Mouse (Mus musculus) forebrain, postnatal 0 days (tissue): ENCODE results near the gene Trank1. TPM values are rescaled to one million over a fixed set of nuclear protein-coding genes. Genes with fewer than 3 reads are reported as not detected.
A peak's percentile ranks its signal among the peaks of the same experiment; 100 is the strongest.

ENCODE experiments used
- ATAC-seq: fragments of 200-750 bp; cut with Nextera tagmentation; 2 replicates; pipeline ENCODE4 v1.8.0; 2017; ENCODE audit warnings: mild to moderate bottlenecking, moderate library complexity
- DNase-seq: peaks from one replicate; pipeline ENCODE4 v3.0.0-alpha.2; 2015
- H3K27ac ChIP-seq: fragments of 300-500 bp; sonication (generic); 2 replicates; pipeline ENCODE4 v1.5.1; 2014; ENCODE audit warnings: low read depth, mild to moderate bottlenecking, antibody characterized with exemption, low read length, moderate library complexity, mixed read lengths
- H3K27me3 ChIP-seq: fragments of 300-500 bp; sonication (generic); 2 replicates; pipeline ENCODE4 v1.6.1; 2014; ENCODE audit warnings: mild to moderate bottlenecking, low read length, mixed read lengths; ENCODE audit not compliant: insufficient read depth
- H3K36me3 ChIP-seq: fragments of 300-500 bp; sonication (generic); 2 replicates; pipeline ENCODE4 v1.6.1; 2014; ENCODE audit warnings: mild to moderate bottlenecking, moderate library complexity; ENCODE audit not compliant: insufficient read depth
- H3K4me1 ChIP-seq: fragments of 300-500 bp; sonication (generic); 2 replicates; pipeline ENCODE4 v1.6.1; 2014; ENCODE audit warnings: antibody characterized with exemption; ENCODE audit not compliant: insufficient read depth
- H3K4me2 ChIP-seq: fragments of 300-500 bp; sonication (generic); 2 replicates; pipeline ENCODE4 v1.6.1; 2014; ENCODE audit warnings: low read depth, mild to moderate bottlenecking, moderate library complexity
- H3K4me3 ChIP-seq: fragments of 300-500 bp; sonication (generic); 2 replicates; pipeline ENCODE4 v1.5.1; 2014; ENCODE audit warnings: low read depth, low read length, mixed read lengths
- H3K9ac ChIP-seq: fragments of 300-500 bp; sonication (generic); 2 replicates; pipeline ENCODE4 v1.6.1; 2014; ENCODE audit warnings: mild to moderate bottlenecking
- H3K9me3 ChIP-seq: fragments of 300-500 bp; sonication (generic); 2 replicates; pipeline ENCODE4 v1.6.1; 2016; ENCODE audit warnings: low read length
- CTCF ChIP-seq: sonication (generic); IDR thresholded peaks from 2 replicates; pipeline ENCODE4 v1.5.1; 2016; ENCODE audit warnings: antibody characterized with exemption, control low read depth, low read depth
- WGBS: fragments of 180-500 bp; shearing (Covaris S2); extraction: QIAGEN DNeasy Blood & Tissue Kit; methylation state at CpG from one replicate; pipeline ENCODE4 v1.1.7; 2014; 5-methylcytosine and 5-hydroxymethylcytosine counted together
- polyA plus RNA-seq: library from polyadenylated mRNA; unstranded; fragments of >200 nt; fragmentation: Nextera tagmentation; extraction: Ambion mirVana; gene quantifications from 2 replicates; pipeline ENCODE4 v1.2.1, GENCODE M21; 2015
- total RNA-seq: library from RNA; depleted of rRNA; stranded (reverse); fragments of >200 nt; gene quantifications from 2 replicates; pipeline ENCODE4 v1.2.3, GENCODE M21; 2014

The Trank1 gene
- total and polyA plus RNA-seq, 2 experiments from 2014 or later = 10.9 to 92.5 TPM

DNA sequence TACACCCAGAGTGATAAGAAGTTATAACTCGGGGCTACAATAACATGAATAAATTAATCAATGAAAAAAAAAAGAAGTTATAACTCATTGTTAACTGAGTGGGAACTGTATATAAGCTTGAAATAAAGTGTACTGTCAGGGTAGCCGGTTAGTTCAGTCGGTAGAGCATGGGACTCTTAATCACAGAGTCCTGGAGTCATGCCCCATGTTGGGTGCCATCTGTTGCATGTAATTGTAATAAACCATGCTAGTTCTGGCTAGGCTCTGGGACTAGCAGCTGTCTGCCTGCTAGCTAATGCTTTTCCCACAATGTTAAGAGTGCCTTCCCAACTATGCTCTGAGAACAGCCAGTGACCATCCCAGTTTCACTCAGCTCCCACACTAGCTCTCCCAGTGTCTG, 60.5 kb downstream of the Trank1 start:
- Histone ChIP-seq H3K4me3 (no peak overlapping the region), H3K9ac (no peak overlapping the region), H3K27me3 (no peaks in the 10 kb centered on the region), H3K4me2 (no peak overlapping the region), H3K9me3 (no peaks in the 10 kb centered on the region), H3K4me1 (no peaks in the 10 kb centered on the region), H3K27ac (no peak overlapping the region), H3K36me3 (0 out of 2 replicates have a peak, but pooled peaks cover 4% of the 10 kb centered on the region)
- WGBS = 92% methylated on average over 3 of the region's 3 CpGs
- DNase-seq = no peak
- TF ChIP-seq CTCF = no peak
- ATAC-seq = no peak

DNA sequence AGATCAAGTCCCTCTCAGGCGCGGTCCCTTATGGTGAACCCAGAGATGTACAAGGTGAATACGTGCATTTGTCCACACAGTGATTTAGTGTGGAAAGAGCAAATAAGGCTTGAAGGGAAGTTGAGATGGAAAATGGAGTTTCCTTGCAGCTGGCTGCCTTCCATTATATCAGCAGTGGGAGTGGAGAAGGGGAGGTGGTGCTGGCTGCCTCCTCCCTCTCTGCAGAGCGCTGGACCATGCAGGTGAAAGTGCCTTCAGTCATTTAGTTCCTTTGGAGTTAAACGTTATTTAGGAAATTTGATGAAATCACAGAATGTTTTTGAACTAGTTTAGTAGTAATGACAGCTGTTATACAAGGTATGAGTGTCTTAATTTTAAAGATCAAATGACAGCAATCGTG, 66.3 kb downstream of the Trank1 start:
- Histone ChIP-seq H3K9me3 (no peaks in the 10 kb centered on the region), H3K4me3 (no peak overlapping the region), H3K4me2 (no peak overlapping the region), H3K9ac (no peak overlapping the region), H3K36me3 (no peaks in the 10 kb centered on the region), H3K4me1 (no peaks in the 10 kb centered on the region), H3K27ac (no peak overlapping the region), H3K27me3 (no peaks in the 10 kb centered on the region)
- TF ChIP-seq CTCF = no peak
- ATAC-seq (no peak), DNase-seq (no peak)
- 84% methylated on average over 6 of the region's 6 CpGs for WGBS

DNA sequence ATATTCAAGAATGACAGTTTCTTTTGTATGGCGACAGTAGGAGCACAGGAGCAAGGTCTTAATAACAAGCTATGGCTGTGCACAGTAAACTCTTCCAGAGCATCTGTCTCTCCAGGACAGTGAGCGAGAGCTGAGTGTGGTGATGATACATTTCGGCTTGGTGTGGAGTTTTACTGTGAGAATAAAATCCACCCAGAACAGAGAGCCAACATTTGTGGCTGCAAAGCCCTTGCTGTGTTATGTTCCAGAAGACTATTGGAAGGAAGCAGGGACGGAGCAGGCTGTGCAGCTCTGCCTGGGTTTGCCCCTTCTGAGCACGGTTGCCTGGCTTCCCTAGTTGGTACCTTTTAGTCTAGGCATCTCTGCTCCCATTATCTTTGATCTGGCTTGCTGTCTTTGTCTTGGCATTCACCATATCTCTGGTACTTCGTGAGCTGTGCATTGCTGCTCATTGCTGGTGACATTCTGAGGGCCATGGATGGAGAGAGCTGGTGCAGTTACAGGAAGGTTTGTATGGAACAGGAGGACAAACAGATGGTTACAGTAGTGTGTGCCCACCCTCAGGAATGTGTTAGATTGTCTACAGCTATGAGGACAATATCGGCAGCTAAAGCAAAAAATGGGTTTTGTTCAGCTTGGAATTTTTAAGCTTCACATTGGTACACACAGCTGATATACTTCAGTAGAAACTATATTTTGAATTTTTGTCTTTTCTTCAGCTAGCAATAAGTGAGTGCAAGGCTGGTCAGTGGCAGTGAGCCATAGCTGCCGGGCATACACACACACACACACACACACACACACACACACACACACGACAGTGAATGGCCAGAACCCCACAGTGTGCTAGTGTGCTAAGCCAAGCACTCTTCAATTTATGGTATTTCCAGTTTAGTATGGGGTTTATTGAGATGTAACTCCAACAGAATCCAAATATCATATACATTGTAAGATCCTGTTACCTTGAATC, 69.8 kb downstream of the Trank1 start:
- Histone ChIP-seq H3K27me3 (no peaks in the 10 kb centered on the region), H3K36me3 (0 out of 2 replicates have a peak, but pooled peaks cover 4% of the 10 kb centered on the region), H3K4me3 (no peak overlapping the region), H3K4me2 (no peak overlapping the region), H3K27ac (no peak overlapping the region), H3K9me3 (no peaks in the 10 kb centered on the region), H3K4me1 (no peaks in the 10 kb centered on the region), H3K9ac (no peak overlapping the region)
- WGBS = 74% methylated on average over 9 of the region's 9 CpGs
- no peak for ATAC-seq
- DNase-seq = no peak
- no peak for TF ChIP-seq CTCF

DNA sequence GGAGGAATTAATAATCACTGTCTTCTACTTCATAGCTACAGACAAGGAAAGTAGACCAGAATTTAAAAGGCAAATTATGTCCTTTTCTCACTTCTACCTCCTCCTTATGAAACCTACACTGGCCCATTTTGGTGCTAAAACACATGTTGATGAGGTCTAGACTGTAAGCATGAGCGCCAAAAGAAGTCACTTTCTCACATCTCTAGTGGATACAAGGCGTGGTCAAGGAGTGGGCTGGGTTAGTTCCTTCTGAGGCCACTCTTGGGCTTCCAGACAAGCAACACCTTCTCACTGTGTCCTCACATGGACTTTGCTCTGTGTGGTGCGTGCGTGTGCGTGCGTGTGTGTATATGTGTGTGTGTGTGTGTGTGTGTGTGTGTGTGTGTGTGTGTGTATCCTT, 70.9 kb downstream of the Trank1 start:
- 96% methylated on average over 6 of the region's 6 CpGs for WGBS
- Histone ChIP-seq H3K27me3 (no peaks in the 10 kb centered on the region), H3K4me2 (no peak overlapping the region), H3K9me3 (no peaks in the 10 kb centered on the region), H3K4me3 (no peak overlapping the region), H3K9ac (no peak overlapping the region), H3K4me1 (no peaks in the 10 kb centered on the region), H3K27ac (no peak overlapping the region), H3K36me3 (0 out of 2 replicates have a peak, but pooled peaks cover 4% of the 10 kb centered on the region)
- TF ChIP-seq CTCF = no peak
- ATAC-seq (no peak), DNase-seq (no peak)

DNA sequence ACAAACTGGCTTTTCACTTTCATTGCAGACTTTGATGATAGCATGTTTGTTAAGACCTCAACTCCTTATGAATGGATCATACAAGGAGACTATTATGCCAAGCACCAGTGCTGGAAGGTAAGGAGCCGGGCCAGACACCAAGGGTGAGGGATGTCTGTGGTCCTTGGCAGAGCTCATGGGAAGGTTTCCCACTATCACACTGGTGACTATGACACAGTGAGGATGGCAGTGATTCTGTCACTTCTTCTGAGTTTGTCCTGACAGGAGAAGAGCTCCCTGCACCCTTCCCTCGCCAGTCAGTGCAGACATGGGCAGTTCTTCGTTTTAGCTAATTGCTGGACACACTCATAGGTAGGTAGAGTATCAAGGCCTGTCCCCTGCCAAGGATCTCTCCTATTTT, 71.5 kb downstream of the Trank1 start:
- TF ChIP-seq CTCF = no peak
- 81% methylated on average over 3 of the region's 3 CpGs for WGBS
- no peaks in the 10 kb centered on the region for H3K27me3 ChIP-seq
- ATAC-seq = no peak
- H3K4me3 ChIP-seq = no peak overlapping the region
- H3K4me2 ChIP-seq = no peak overlapping the region
- no peak overlapping the region for H3K27ac ChIP-seq
- no peaks in the 10 kb centered on the region for H3K9me3 ChIP-seq
- DNase-seq = no peak
- H3K36me3 ChIP-seq = 0 out of 2 replicates have a peak, but pooled peaks cover 4% of the 10 kb centered on the region
- H3K4me1 ChIP-seq = no peaks in the 10 kb centered on the region
- no peak overlapping the region for H3K9ac ChIP-seq

DNA sequence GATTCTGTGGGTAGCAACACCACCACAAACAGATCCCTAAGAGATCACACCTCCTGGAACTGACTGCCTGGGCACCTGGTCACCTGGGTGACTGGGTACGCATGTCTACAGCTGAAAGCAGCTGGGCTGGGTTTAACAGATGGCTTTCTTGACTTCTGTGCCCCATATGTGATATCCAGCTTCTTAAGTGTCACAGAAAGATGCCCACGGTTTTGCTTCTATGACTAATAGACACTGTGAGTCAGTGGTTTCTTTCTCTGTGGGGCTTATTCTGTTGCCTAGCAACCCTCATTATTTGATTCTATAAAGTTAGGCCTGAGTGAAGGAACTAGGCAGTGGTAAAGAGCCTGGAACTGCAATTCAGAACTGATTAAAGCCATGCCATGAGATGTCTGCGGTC, 72.2 kb downstream of the Trank1 start:
- WGBS = 44% methylated on average over 3 of the region's 3 CpGs
- TF ChIP-seq CTCF = no peak
- Histone ChIP-seq H3K27ac (no peak overlapping the region), H3K9me3 (no peaks in the 10 kb centered on the region), H3K4me3 (no peak overlapping the region), H3K4me2 (no peak overlapping the region), H3K36me3 (0 out of 2 replicates have a peak, but pooled peaks cover 4% of the 10 kb centered on the region), H3K4me1 (no peaks in the 10 kb centered on the region), H3K27me3 (no peaks in the 10 kb centered on the region), H3K9ac (no peak overlapping the region)
- peak; percentile 48 for DNase-seq
- peak; percentile 61 for ATAC-seq
